Mouse (Mus musculus): ENCODE results near the gene Foxd3. TPM values are rescaled to one million over a fixed set of nuclear protein-coding genes. Genes with fewer than 3 reads are reported as not detected.
"Not testable (repeated sequence)": the region's sequence is repeated elsewhere in the genome, so short reads cannot be mapped to it uniquely, and the experiment has no call there.

Foxd3 gene
- polyA plus RNA-seq (2014; fragmentation: Nextera tagmentation; extraction: Ambion mirVana), result 1.3 and 1.4 TPM in 2 replicates

DNA sequence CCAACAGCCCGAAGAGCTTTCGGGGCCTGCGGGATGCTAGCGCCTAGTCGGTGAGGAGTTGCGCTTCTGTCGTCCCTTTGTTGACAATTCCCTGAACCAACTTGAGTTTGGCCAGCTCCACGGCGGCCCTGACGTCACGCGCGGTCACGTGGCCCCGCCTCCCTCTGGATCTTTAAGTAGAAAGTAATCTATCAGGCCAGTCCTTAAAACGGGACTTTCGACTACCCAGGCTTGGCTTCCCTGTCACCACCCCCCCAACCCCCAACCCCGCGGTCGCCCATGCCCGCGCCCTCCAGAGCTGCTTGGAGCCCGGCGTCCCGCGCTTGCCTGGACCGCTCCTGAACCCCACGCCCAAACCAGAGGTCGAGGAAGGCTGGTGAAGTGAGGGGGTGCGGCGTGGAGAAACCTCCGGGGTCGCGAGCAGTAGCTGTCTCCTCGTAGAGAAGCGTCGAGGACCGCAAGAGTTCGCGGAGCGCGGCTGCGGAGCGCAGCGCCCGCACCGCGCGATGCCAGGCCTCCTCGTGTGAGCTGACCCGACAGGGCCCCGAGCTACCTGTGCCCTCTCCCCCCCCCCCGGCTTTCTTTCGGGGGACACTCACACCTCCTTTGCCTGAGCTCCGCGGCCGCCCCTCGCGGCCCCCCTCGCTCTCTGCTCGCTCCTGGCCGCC, at the start of gene Foxd3:
Gene Foxd3 (plus strand): TSS at position 363 of the 668 bp plus-strand sequence.
- Histone ChIP-seq H3K27ac (ENCODE audit: low read depth) (no peak within 1 kb of the TSS), H3K4me1 (replicated peaks; ENCODE audit: control insufficient read depth, insufficient read depth, low read length) (no peaks in the 10 kb centered on the region; the same call in 1 of the 2 replicates), H3K4me3 (ENCODE audit: low read depth, low read length) (peak within 1 kb of the TSS; percentile 28), H3K4me2 (ENCODE audit: low read length) (peak within 1 kb of the TSS; percentile 42), H3K27me3 (replicated peaks; ENCODE audit: control insufficient read depth, insufficient read depth, low read length) (peaks cover 99% of the 10 kb centered on the region), H3K9ac (ENCODE audit: low read length) (0 out of 2 replicates have a peak within 1 kb of the TSS, but pooled peaks have one; percentile 10), H3K36me3 (ENCODE audit: control insufficient read depth, insufficient read depth, low read length) (no peaks in the 10 kb centered on the region), H3K9me3 (ENCODE audit: control insufficient read depth, low read length) (no peaks in the 10 kb centered on the region)
- 1% methylated on average over 51 of the region's 62 CpGs for WGBS
- peak; percentile 76 for DNase-seq (ENCODE audit: low spot score)
- peak; percentile 57 for ATAC-seq (replicated peaks; ENCODE audit: low FRiP score, low TSS enrichment, low read depth)

- WGBS, result 86% methylated on average over 10 of the region's 10 CpGs
- DNase-seq (ENCODE audit: low spot score), result no peak
Observed at GRCm38 (mm10) chr4:99612156-99612555, 43.9 kb upstream of the Foxd3 start.

DNA sequence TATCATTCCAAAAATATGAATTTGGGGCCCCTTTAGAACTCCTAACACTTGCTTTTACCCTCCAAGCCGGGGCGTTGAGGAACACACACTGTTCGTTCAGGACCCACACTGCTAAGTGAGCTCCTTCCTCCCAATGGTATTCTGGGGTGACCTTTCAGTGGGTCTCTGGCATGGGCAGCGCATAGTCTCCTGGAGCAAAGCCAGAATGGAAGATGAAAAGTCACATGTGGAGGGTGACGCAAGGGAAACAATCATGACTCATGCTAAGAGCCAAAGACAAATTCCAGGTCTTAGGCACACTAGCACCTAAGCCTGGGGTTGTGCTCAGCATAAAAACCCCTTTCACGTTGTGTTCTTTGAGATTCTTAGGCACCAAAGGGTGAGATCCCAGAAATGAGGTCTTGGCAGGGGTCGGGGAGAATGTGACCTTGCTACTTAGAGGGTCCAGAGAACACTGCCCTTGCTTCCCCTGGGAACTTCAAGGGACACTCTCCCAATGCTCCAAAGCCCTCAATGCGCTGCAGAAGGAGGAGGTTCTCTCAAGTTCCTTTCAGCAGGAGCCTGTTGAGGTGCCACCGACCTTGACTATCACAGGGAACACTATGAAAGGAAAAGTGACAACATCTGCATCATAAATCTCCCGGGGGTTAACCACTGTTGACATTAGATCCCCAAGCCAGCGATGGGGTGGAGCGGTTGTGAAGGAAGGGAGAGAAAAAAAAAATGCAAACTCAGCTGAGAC, 43.3 kb upstream of the Foxd3 start:
- no peak overlapping the region for H3K27ac ChIP-seq (ENCODE audit: low read depth)
- no peak overlapping the region for H3K4me3 ChIP-seq (ENCODE audit: low read depth, low read length)
- H3K36me3 ChIP-seq (ENCODE audit: control insufficient read depth, insufficient read depth, low read length), result no peaks in the 10 kb centered on the region
- no peak for DNase-seq (ENCODE audit: low spot score)
- no peaks in the 10 kb centered on the region for H3K9me3 ChIP-seq (ENCODE audit: control insufficient read depth, low read length)
- H3K9ac ChIP-seq (ENCODE audit: low read length), result no peak overlapping the region
- H3K4me2 ChIP-seq (ENCODE audit: low read length), result no peak overlapping the region
- 67% methylated on average over 12 of the region's 12 CpGs for WGBS
- H3K4me1 ChIP-seq (replicated peaks; ENCODE audit: control insufficient read depth, insufficient read depth, low read length), result no peaks in the 10 kb centered on the region
- H3K27me3 ChIP-seq (replicated peaks; ENCODE audit: control insufficient read depth, insufficient read depth, low read length), result no peaks in the 10 kb centered on the region
- no peak for ATAC-seq (replicated peaks; ENCODE audit: low FRiP score, low TSS enrichment, low read depth)

More at GRCm38 (mm10) chr4:99612156-99612555, 43.9 kb upstream of the Foxd3 start:
- H3K27ac ChIP-seq (ENCODE audit: low read depth), result no peak overlapping the region
- H3K4me2 ChIP-seq (ENCODE audit: low read length), result no peak overlapping the region
- no peak for ATAC-seq (replicated peaks; ENCODE audit: low FRiP score, low TSS enrichment, low read depth)
- no peaks in the 10 kb centered on the region for H3K36me3 ChIP-seq (ENCODE audit: control insufficient read depth, insufficient read depth, low read length)
- H3K4me1 ChIP-seq (replicated peaks; ENCODE audit: control insufficient read depth, insufficient read depth, low read length), result no peaks in the 10 kb centered on the region
- H3K27me3 ChIP-seq (replicated peaks; ENCODE audit: control insufficient read depth, insufficient read depth, low read length), result no peaks in the 10 kb centered on the region
- no peaks in the 10 kb centered on the region for H3K9me3 ChIP-seq (ENCODE audit: control insufficient read depth, low read length)
- no peak overlapping the region for H3K4me3 ChIP-seq (ENCODE audit: low read depth, low read length)
- H3K9ac ChIP-seq (ENCODE audit: low read length), result no peak overlapping the region

DNA sequence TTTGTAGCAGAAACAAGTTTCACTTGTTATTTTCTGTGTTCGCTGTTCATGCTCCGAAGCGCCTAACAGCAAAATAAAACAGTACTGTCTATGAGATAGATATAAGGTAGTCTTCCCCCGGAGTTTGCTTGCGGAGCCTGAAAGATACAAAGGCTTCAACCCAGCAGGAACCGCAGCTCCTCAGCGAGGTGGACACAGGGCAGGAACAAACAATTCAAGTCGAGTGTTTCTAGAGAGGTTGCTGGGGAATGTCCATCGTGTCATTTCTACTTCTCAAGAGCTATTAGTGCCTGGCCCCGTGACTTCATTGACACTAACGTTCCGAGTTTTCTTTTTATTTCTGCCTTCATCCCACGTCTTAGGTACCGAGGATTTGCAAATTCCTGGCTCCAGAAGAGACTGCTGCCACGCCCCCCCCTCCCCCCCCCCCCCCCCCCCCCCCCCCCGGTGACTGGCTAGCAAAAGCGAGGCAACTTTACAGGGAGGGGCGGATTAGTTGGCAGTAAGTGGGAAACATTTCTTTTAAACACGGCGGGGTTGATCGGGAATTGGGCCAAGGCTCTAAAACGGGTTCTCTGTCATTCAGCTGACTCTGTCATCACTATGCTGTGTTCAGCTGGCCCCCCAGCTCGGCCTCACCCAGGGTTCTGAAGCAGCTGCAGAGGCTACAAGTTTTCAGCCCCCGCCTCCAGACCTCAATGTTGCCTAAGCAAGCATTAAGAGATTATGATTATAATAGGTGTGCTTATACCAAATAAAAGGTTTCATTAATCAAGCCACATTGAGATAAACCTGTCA, 29.9 kb upstream of the Foxd3 start:
- no peaks in the 10 kb centered on the region for H3K36me3 ChIP-seq (ENCODE audit: control insufficient read depth, insufficient read depth, low read length)
- DNase-seq (ENCODE audit: low spot score) (peak; percentile 53), ATAC-seq (replicated peaks; ENCODE audit: low FRiP score, low TSS enrichment, low read depth) (no peak)
- H3K9me3 ChIP-seq (ENCODE audit: control insufficient read depth, low read length), result no peaks in the 10 kb centered on the region
- WGBS, result 11% methylated on average over 21 of the region's 24 CpGs
- no peak overlapping the region for H3K27ac ChIP-seq (ENCODE audit: low read depth)
- H3K27me3 ChIP-seq (replicated peaks; ENCODE audit: control insufficient read depth, insufficient read depth, low read length), result no peaks in the 10 kb centered on the region
- H3K4me2 ChIP-seq (ENCODE audit: low read length), result peak overlapping the region; percentile 38
- H3K9ac ChIP-seq (ENCODE audit: low read length), result no peak overlapping the region
- H3K4me1 ChIP-seq (replicated peaks; ENCODE audit: control insufficient read depth, insufficient read depth, low read length), result no peaks in the 10 kb centered on the region; the same call in 1 of the 2 replicates
- H3K4me3 ChIP-seq (ENCODE audit: low read depth, low read length), result peak overlapping the region; percentile 15; the same call in 1 of the 2 replicates

DNA sequence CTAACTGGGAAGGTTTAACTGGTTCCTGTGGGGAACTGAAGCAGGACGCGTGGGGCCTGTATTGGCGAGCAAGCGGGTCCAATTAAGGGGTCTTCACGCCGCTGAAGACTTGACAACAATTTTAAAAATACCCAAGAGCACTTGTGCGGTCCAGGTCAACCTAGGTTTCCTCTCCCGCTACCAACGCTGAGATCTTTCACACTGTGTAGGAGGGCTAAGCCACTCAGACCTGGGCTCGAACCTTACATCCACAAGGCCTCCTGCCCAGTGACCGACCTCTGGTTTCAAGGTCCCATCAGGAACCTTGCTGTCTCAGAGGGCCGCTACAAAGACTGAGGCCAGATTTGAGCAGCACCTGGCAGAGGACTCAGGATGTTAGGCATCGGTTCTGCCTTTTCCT, 29.0 kb upstream of the Foxd3 start:
- H3K9ac ChIP-seq (ENCODE audit: low read length), result no peak overlapping the region
- H3K4me2 ChIP-seq (ENCODE audit: low read length), result no peak overlapping the region
- no peaks in the 10 kb centered on the region for H3K9me3 ChIP-seq (ENCODE audit: control insufficient read depth, low read length)
- 73% methylated on average over 13 of the region's 13 CpGs for WGBS
- no peaks in the 10 kb centered on the region for H3K36me3 ChIP-seq (ENCODE audit: control insufficient read depth, insufficient read depth, low read length)
- H3K4me3 ChIP-seq (ENCODE audit: low read depth, low read length), result no peak overlapping the region
- ATAC-seq (replicated peaks; ENCODE audit: low FRiP score, low TSS enrichment, low read depth) (no peak), DNase-seq (ENCODE audit: low spot score) (no peak)
- H3K4me1 ChIP-seq (replicated peaks; ENCODE audit: control insufficient read depth, insufficient read depth, low read length), result no peaks in the 10 kb centered on the region; the same call in 1 of the 2 replicates
- no peaks in the 10 kb centered on the region for H3K27me3 ChIP-seq (replicated peaks; ENCODE audit: control insufficient read depth, insufficient read depth, low read length)
- H3K27ac ChIP-seq (ENCODE audit: low read depth), result no peak overlapping the region

GRCm38 (mm10) chr4:99636038-99636437, 20.1 kb upstream of the Foxd3 start:
- DNase-seq (ENCODE audit: low spot score) (no peak), ATAC-seq (replicated peaks; ENCODE audit: low FRiP score, low TSS enrichment, low read depth) (no peak)
- whole genome bisulfite sequencing, result 82% methylated on average over 4 of the region's 4 CpGs

GRCm38 (mm10) chr4:99636711-99637110, 19.4 kb upstream of the Foxd3 start:
- Histone ChIP-seq H3K4me1 (replicated peaks; ENCODE audit: control insufficient read depth, insufficient read depth, low read length) (no peaks in the 10 kb centered on the region), H3K36me3 (ENCODE audit: control insufficient read depth, insufficient read depth, low read length) (no peaks in the 10 kb centered on the region), H3K27me3 (replicated peaks; ENCODE audit: control insufficient read depth, insufficient read depth, low read length) (no peaks in the 10 kb centered on the region), H3K9me3 (ENCODE audit: control insufficient read depth, low read length) (no peaks in the 10 kb centered on the region), H3K4me3 (ENCODE audit: low read depth, low read length) (no peak overlapping the region), H3K4me2 (ENCODE audit: low read length) (no peak overlapping the region), H3K27ac (ENCODE audit: low read depth) (no peak overlapping the region), H3K9ac (ENCODE audit: low read length) (no peak overlapping the region)
- ATAC-seq (replicated peaks; ENCODE audit: low FRiP score, low TSS enrichment, low read depth) (no peak), DNase-seq (ENCODE audit: low spot score) (no peak)
- 88% methylated on average over 4 of the region's 4 CpGs for WGBS

More at GRCm38 (mm10) chr4:99636038-99636437, 20.1 kb upstream of the Foxd3 start:
- no peak overlapping the region for H3K27ac ChIP-seq (ENCODE audit: low read depth)
- H3K4me1 ChIP-seq (replicated peaks; ENCODE audit: control insufficient read depth, insufficient read depth, low read length), result no peaks in the 10 kb centered on the region
- H3K36me3 ChIP-seq (ENCODE audit: control insufficient read depth, insufficient read depth, low read length), result no peaks in the 10 kb centered on the region
- H3K27me3 ChIP-seq (replicated peaks; ENCODE audit: control insufficient read depth, insufficient read depth, low read length), result no peaks in the 10 kb centered on the region
- H3K9ac ChIP-seq (ENCODE audit: low read length), result no peak overlapping the region
- no peak overlapping the region for H3K4me2 ChIP-seq (ENCODE audit: low read length)
- no peak overlapping the region for H3K4me3 ChIP-seq (ENCODE audit: low read depth, low read length)
- H3K9me3 ChIP-seq (ENCODE audit: control insufficient read depth, low read length), result no peaks in the 10 kb centered on the region

GRCm38 (mm10) chr4:99640619-99641018, 15.5 kb upstream of the Foxd3 start:
- not testable (repeated sequence) for H3K4me1 ChIP-seq (replicated peaks; ENCODE audit: control insufficient read depth, insufficient read depth, low read length); H3K36me3 ChIP-seq (ENCODE audit: control insufficient read depth, insufficient read depth, low read length); H3K27me3 ChIP-seq (replicated peaks; ENCODE audit: control insufficient read depth, insufficient read depth, low read length); H3K4me2 ChIP-seq (ENCODE audit: low read length); H3K27ac ChIP-seq (ENCODE audit: low read depth); H3K9ac ChIP-seq (ENCODE audit: low read length); DNase-seq (ENCODE audit: low spot score); H3K9me3 ChIP-seq (ENCODE audit: control insufficient read depth, low read length); ATAC-seq (replicated peaks; ENCODE audit: low FRiP score, low TSS enrichment, low read depth); H3K4me3 ChIP-seq (ENCODE audit: low read depth, low read length)
- WGBS, result 98% methylated on average over 5 of the region's 5 CpGs
